Mouse (Mus musculus) gastrocnemius, postnatal 25 days (tissue): ENCODE results near the gene Rcbtb1. TPM values are rescaled to one million over a fixed set of nuclear protein-coding genes. Genes with fewer than 3 reads are reported as not detected.

Experiments used
- total RNA-seq, 2 experiments: library from RNA; stranded (reverse); gene quantifications; 1 replicate in 1 of 2; 2 replicates in 1 of 2; pipeline ENCODE4 v1.2.3; 2021

Gene Rcbtb1
- total RNA-seq, 2 experiments from 2014 or later = 10.9 to 12.4 TPM

Other genes with a start within 250 kb of the Rcbtb1 start
- not detected for gene 1700129C05Rik, start 58.3 kb upstream of the Rcbtb1 start, total RNA-seq
- gene Gm5142, start 22.5 kb upstream of the Rcbtb1 start, total RNA-seq = not detected
- not detected for gene Gm6904, start 59.0 kb downstream of the Rcbtb1 start, total RNA-seq
- under 1 TPM in 1 of 2 experiments, not detected in 1; 0.27 TPM for gene Phf11a, start 96.3 kb downstream of the Rcbtb1 start, total RNA-seq
- under 1 TPM in 1 of 2 experiments, not detected in 1; 0.29 TPM for gene Phf11b, start 140.1 kb downstream of the Rcbtb1 start, total RNA-seq
- gene Phf11d, start 164.3 kb downstream of the Rcbtb1 start, total RNA-seq = 1 to 10 TPM; 1.9 to 2.0 TPM
- under 1 TPM; 0.28 to 0.38 TPM for gene Phf11c, start 194.2 kb downstream of the Rcbtb1 start, total RNA-seq
- 1 to 10 TPM; 2.9 to 6.0 TPM for gene Setdb2, start 239.7 kb downstream of the Rcbtb1 start, total RNA-seq
- 10 to 100 TPM; 16.8 to 17.9 TPM for gene Cab39l, start 239.8 kb downstream of the Rcbtb1 start, total RNA-seq